Mouse (Mus musculus): ENCODE measurements around the gene Akt3. TPM values are rescaled to one million over a fixed set of nuclear protein-coding genes. Genes with fewer than 3 reads are reported as not detected.

Gene Akt3
- polyA plus RNA-seq, 1 experiment: 3.6 TPM

DNA sequence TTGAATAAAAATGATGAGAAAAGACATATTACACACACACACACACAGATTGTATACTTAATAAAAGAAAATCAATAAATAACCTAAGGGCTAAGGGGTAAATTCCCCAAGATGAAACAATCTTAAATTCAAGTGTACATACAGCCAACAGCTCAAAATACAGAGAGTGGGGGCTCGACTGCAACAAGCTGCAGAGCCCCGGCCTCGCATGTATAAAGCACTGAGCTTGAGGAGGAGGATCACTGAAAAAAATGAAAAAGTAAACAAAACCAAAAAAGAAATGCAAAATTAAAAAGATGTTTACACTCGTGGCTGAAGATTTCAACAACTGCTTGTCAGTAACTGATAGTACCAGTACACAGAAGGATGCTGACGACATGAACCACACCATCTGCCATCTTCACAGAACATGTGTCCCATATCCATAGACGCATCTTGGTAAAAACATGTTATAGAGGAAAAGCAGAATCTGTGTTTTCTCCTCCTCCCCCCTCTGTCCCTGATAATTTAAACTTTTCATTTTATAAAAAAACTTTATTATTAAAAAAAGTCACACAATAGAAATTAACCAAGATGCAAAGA lies 218.8 kb downstream of the Akt3 start:
- WGBS: 86% methylated on average over 6 of the region's 6 CpGs
- Histone ChIP-seq H3K27ac (ENCODE audit: insufficient read depth, low read depth, low read length) (no peak overlapping the region), H3K36me3 (ENCODE audit: control insufficient read depth, insufficient read depth, low read length) (no peaks in the 10 kb centered on the region), H3K4me1 (ENCODE audit: control insufficient read depth, insufficient read depth, low read length) (no peaks in the 10 kb centered on the region), H3K27me3 (replicated peaks; ENCODE audit: control insufficient read depth, insufficient read depth, low read length) (no peaks in the 10 kb centered on the region), H3K4me3 (ENCODE audit: insufficient read depth, low read depth, low read length) (no peak overlapping the region)
- no peak for DNase-seq
- TF ChIP-seq CTCF (conservative IDR thresholded peaks at IDR 0.05; ENCODE audit: insufficient read depth, insufficient read length, low read depth, low read length) (no peak), POLR2A (IDR thresholded peaks at IDR 0.05; ENCODE audit: low read depth, low read length) (no peak)

- WGBS: 47% methylated on average over 2 of the region's 2 CpGs
- no peak overlapping the region for H3K27ac ChIP-seq (ENCODE audit: insufficient read depth, low read depth, low read length)
- no peaks in the 10 kb centered on the region for H3K36me3 ChIP-seq (ENCODE audit: control insufficient read depth, insufficient read depth, low read length)
- no peak for DNase-seq
- no peak overlapping the region for H3K4me3 ChIP-seq (ENCODE audit: insufficient read depth, low read depth, low read length)
- H3K27me3 ChIP-seq (replicated peaks; ENCODE audit: control insufficient read depth, insufficient read depth, low read length): no peaks in the 10 kb centered on the region
- TF ChIP-seq CTCF (conservative IDR thresholded peaks at IDR 0.05; ENCODE audit: insufficient read depth, insufficient read length, low read depth, low read length) (no peak), POLR2A (IDR thresholded peaks at IDR 0.05; ENCODE audit: low read depth, low read length) (no peak)
- no peaks in the 10 kb centered on the region for H3K4me1 ChIP-seq (ENCODE audit: control insufficient read depth, insufficient read depth, low read length)
Observed at GRCm38 (mm10) chr1:177038383-177038782, 219.6 kb downstream of the Akt3 start.

- DNase-seq: no peak
- Histone ChIP-seq H3K27ac (ENCODE audit: insufficient read depth, low read depth, low read length) (no peak overlapping the region), H3K27me3 (replicated peaks; ENCODE audit: control insufficient read depth, insufficient read depth, low read length) (no peaks in the 10 kb centered on the region), H3K4me1 (ENCODE audit: control insufficient read depth, insufficient read depth, low read length) (no peaks in the 10 kb centered on the region), H3K36me3 (ENCODE audit: control insufficient read depth, insufficient read depth, low read length) (no peaks in the 10 kb centered on the region), H3K4me3 (ENCODE audit: insufficient read depth, low read depth, low read length) (no peak overlapping the region)
- no peak for TF ChIP-seq POLR2A (IDR thresholded peaks at IDR 0.05; ENCODE audit: low read depth, low read length)
- TF ChIP-seq CTCF (conservative IDR thresholded peaks at IDR 0.05; ENCODE audit: insufficient read depth, insufficient read length, low read depth, low read length): no peak
- 90% methylated on average over 2 of the region's 2 CpGs for WGBS
Observed at GRCm38 (mm10) chr1:177035460-177035859, 222.5 kb downstream of the Akt3 start.

- TF ChIP-seq CTCF (conservative IDR thresholded peaks at IDR 0.05; ENCODE audit: insufficient read depth, insufficient read length, low read depth, low read length) (no peak), POLR2A (IDR thresholded peaks at IDR 0.05; ENCODE audit: low read depth, low read length) (no peak)
- WGBS: 47% methylated on average over 1 of the region's 1 CpGs
- no peak for DNase-seq
Observed at GRCm38 (mm10) chr1:177032233-177032632, 225.8 kb downstream of the Akt3 start.

DNA sequence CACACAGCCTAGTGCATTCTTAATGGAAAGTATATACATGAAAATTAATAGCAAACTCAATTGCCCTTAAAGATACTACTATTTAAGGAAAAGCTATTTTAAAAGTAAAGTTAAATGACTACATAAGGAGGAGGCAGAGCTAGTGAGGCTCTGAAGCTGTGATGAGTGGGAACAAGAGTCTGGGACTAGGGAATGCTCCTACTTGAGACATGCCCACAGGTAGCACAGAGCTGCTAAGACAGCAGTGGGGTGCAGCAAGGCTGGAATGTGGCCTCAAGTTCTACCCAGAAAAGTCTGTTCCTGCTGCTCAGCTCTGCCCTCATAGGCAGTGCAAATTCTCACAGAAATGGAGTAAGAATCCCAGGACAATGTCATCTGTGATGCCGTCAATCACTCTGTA lies 226.8 kb downstream of the Akt3 start:
- no peak for DNase-seq
- TF ChIP-seq POLR2A (IDR thresholded peaks at IDR 0.05; ENCODE audit: low read depth, low read length) (no peak), CTCF (conservative IDR thresholded peaks at IDR 0.05; ENCODE audit: insufficient read depth, insufficient read length, low read depth, low read length) (no peak)
- Histone ChIP-seq H3K27ac (ENCODE audit: insufficient read depth, low read depth, low read length) (no peak overlapping the region), H3K27me3 (replicated peaks; ENCODE audit: control insufficient read depth, insufficient read depth, low read length) (no peaks in the 10 kb centered on the region), H3K4me1 (ENCODE audit: control insufficient read depth, insufficient read depth, low read length) (no peaks in the 10 kb centered on the region), H3K36me3 (ENCODE audit: control insufficient read depth, insufficient read depth, low read length) (no peaks in the 10 kb centered on the region), H3K4me3 (ENCODE audit: insufficient read depth, low read depth, low read length) (no peak overlapping the region)
- 100% methylated on average over 1 of the region's 1 CpGs for WGBS

More at GRCm38 (mm10) chr1:177032233-177032632, 225.8 kb downstream of the Akt3 start:
- Histone ChIP-seq H3K4me1 (ENCODE audit: control insufficient read depth, insufficient read depth, low read length) (no peaks in the 10 kb centered on the region), H3K4me3 (ENCODE audit: insufficient read depth, low read depth, low read length) (no peak overlapping the region), H3K27ac (ENCODE audit: insufficient read depth, low read depth, low read length) (no peak overlapping the region), H3K36me3 (ENCODE audit: control insufficient read depth, insufficient read depth, low read length) (no peaks in the 10 kb centered on the region), H3K27me3 (replicated peaks; ENCODE audit: control insufficient read depth, insufficient read depth, low read length) (no peaks in the 10 kb centered on the region)

GRCm38 (mm10) chr1:177030669-177031068 lies 227.3 kb downstream of the Akt3 start:
- 75% methylated on average over 3 of the region's 3 CpGs for WGBS
- no peak for DNase-seq
- no peak overlapping the region for H3K4me3 ChIP-seq (ENCODE audit: insufficient read depth, low read depth, low read length)
- no peaks in the 10 kb centered on the region for H3K4me1 ChIP-seq (ENCODE audit: control insufficient read depth, insufficient read depth, low read length)
- no peak overlapping the region for H3K27ac ChIP-seq (ENCODE audit: insufficient read depth, low read depth, low read length)
- H3K27me3 ChIP-seq (replicated peaks; ENCODE audit: control insufficient read depth, insufficient read depth, low read length): no peaks in the 10 kb centered on the region
- no peak for TF ChIP-seq CTCF (conservative IDR thresholded peaks at IDR 0.05; ENCODE audit: insufficient read depth, insufficient read length, low read depth, low read length)
- no peak for TF ChIP-seq POLR2A (IDR thresholded peaks at IDR 0.05; ENCODE audit: low read depth, low read length)
- no peaks in the 10 kb centered on the region for H3K36me3 ChIP-seq (ENCODE audit: control insufficient read depth, insufficient read depth, low read length)

DNA sequence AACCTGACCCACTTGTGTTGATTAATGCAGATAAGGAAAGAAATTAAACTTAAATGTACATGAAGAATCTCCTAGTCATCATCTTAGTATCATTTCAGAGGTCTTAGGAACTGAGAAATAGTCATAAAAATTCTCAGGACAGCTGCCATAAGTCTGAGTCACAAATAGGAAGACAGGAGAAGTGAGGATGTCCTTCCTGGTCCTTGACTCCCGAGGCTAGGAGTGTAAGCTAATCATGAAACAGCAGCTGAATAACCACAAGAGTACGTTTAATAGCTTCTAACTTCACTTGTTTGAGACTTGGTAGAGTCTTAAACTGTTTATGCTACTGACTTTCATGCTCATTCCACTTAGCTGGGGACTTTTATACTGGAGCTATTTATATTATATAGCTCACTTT lies 229.0 kb downstream of the Akt3 start:
- WGBS: 67% methylated on average over 2 of the region's 2 CpGs
- Histone ChIP-seq H3K4me3 (ENCODE audit: insufficient read depth, low read depth, low read length) (no peak overlapping the region), H3K4me1 (ENCODE audit: control insufficient read depth, insufficient read depth, low read length) (no peaks in the 10 kb centered on the region), H3K36me3 (ENCODE audit: control insufficient read depth, insufficient read depth, low read length) (no peaks in the 10 kb centered on the region), H3K27ac (ENCODE audit: insufficient read depth, low read depth, low read length) (no peak overlapping the region), H3K27me3 (replicated peaks; ENCODE audit: control insufficient read depth, insufficient read depth, low read length) (no peaks in the 10 kb centered on the region)
- DNase-seq: no peak
- TF ChIP-seq CTCF (conservative IDR thresholded peaks at IDR 0.05; ENCODE audit: insufficient read depth, insufficient read length, low read depth, low read length): no peak
- TF ChIP-seq POLR2A (IDR thresholded peaks at IDR 0.05; ENCODE audit: low read depth, low read length): no peak
